Mouse (Mus musculus) heart, embryonic 16.5 days (tissue): ENCODE measurements around the gene Aasdh. TPM values are rescaled to one million over a fixed set of nuclear protein-coding genes. Genes with fewer than 3 reads are reported as not detected.

Source experiments
- ATAC-seq: fragments of 200-750 bp; cut with Nextera tagmentation; replicated peaks from 2 replicates; pipeline ENCODE4 v1.8.0; 2017; ENCODE audit warnings: moderate number of reproducible peaks; ENCODE audit not compliant: insufficient read depth, low FRiP score; ENCODE audit errors: extremely low read depth
- H3K27ac ChIP-seq: fragments of 300-500 bp; sonication (generic); 2 replicates; pipeline ENCODE4 v1.5.1; 2014; ENCODE audit warnings: mild to moderate bottlenecking, low read length, control low read depth, moderate library complexity
- H3K27me3 ChIP-seq: fragments of 300-500 bp; sonication (generic); 2 replicates; pipeline ENCODE4 v1.6.1; 2014; ENCODE audit warnings: low read length, mixed read lengths; ENCODE audit not compliant: control insufficient read depth, insufficient read depth
- H3K36me3 ChIP-seq: fragments of 300-500 bp; sonication (generic); 2 replicates; pipeline ENCODE4 v1.6.1; 2014; ENCODE audit not compliant: control insufficient read depth, insufficient read depth
- H3K4me1 ChIP-seq: fragments of 300-500 bp; sonication (generic); 2 replicates; pipeline ENCODE4 v1.6.1; 2014; ENCODE audit warnings: low read length, mixed read lengths; ENCODE audit not compliant: control insufficient read depth, insufficient read depth
- H3K4me2 ChIP-seq: fragments of 300-500 bp; sonication (generic); 2 replicates; pipeline ENCODE4 v1.6.1; 2014; ENCODE audit warnings: low read depth, mild to moderate bottlenecking, control low read depth, low read length
- H3K4me3 ChIP-seq: fragments of 300-500 bp; sonication (generic); 2 replicates; pipeline ENCODE4 v1.5.1; 2014; ENCODE audit warnings: mild to moderate bottlenecking, control low read depth, low read length
- H3K9ac ChIP-seq: fragments of 300-500 bp; sonication (generic); 2 replicates; pipeline ENCODE4 v1.6.1; 2014; ENCODE audit warnings: low read length, control low read depth
- H3K9me3 ChIP-seq: fragments of 300-500 bp; sonication (generic); replicated peaks from 2 replicates; pipeline ENCODE4 v1.6.1; 2016; ENCODE audit warnings: low read length; ENCODE audit not compliant: control insufficient read depth
- WGBS: fragments of 180-500 bp; shearing (Covaris S2); extraction: QIAGEN DNeasy Blood & Tissue Kit; methylation state at CpG from one replicate; pipeline ENCODE4 v1.1.7; 2014; 5-methylcytosine and 5-hydroxymethylcytosine counted together
- polyA plus RNA-seq: library from polyadenylated mRNA; unstranded; fragments of >200 nt; fragmentation: Nextera tagmentation; extraction: Ambion mirVana; gene quantifications from 2 replicates; pipeline ENCODE4 v1.2.1, GENCODE M21; 2015

Gene Aasdh
- polyA plus RNA-seq, 1 experiment from 2014 or later: 22.3 TPM

DNA sequence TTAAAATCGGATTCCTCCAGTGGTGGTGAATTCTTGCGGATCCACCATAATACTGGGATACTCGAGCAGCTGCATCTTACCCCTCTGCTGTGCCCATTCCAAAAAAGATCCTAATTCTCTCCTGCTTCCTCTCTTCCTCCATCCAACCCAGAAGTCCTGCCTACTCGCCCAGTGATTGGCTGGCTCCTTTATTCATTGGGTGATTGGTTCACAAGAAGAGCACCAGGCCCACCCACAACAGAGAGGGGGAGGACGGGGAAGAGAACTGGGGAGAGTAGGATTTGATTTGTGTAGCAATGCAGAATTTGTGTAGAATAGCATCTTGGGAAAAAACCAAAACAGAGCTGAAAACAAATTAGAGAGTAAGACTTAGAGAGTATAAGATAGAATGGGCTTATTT lies 68.3 kb downstream of the Aasdh start:
- Histone ChIP-seq H3K4me3 (no peak overlapping the region), H3K9me3 (no peaks in the 10 kb centered on the region), H3K27me3 (no peaks in the 10 kb centered on the region), H3K36me3 (no peaks in the 10 kb centered on the region), H3K27ac (no peak overlapping the region), H3K4me2 (peak overlapping the region; percentile 18; the same call in 1 of the 2 replicates), H3K9ac (no peak overlapping the region), H3K4me1 (no peaks in the 10 kb centered on the region)
- WGBS: 60% methylated on average over 5 of the region's 5 CpGs
- no peak for ATAC-seq

DNA sequence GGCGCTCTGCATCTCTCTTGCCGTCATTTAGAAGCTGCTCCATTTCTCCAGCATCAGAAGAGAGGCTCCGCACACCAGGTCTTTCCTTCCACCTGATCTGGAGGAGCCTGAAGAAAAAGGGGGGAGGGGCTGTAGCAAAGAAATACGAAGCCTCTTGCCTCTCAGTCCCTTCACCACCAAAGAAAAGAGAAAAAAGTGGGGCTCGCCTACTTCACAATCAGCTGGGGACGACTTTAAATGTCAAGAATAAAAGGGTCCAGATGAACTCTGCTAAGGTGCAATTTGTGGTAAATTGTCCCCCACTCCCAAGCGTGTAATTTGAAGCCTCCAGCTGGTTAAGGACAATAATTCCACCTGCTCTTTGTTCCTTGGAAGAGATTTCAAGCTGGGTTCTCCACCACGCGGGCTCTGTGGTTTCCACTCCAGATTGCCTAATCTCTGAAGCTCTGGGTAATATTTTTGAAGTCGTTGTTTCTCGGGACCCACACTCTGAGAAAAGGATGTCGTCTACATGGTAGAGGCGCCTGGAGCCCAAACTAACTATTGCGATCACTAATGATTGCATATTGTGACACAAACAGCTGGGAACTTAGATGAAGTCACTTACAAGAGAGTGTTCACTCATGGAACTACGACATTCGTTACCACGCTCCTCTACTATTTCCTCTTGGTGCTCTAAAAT lies 72.6 kb downstream of the Aasdh start:
- Histone ChIP-seq H3K36me3 (no peaks in the 10 kb centered on the region), H3K27me3 (no peaks in the 10 kb centered on the region), H3K9ac (no peak overlapping the region), H3K4me1 (no peaks in the 10 kb centered on the region), H3K9me3 (no peaks in the 10 kb centered on the region), H3K4me2 (no peak overlapping the region), H3K27ac (no peak overlapping the region), H3K4me3 (no peak overlapping the region)
- ATAC-seq: no peak
- WGBS: 80% methylated on average over 17 of the region's 17 CpGs

DNA sequence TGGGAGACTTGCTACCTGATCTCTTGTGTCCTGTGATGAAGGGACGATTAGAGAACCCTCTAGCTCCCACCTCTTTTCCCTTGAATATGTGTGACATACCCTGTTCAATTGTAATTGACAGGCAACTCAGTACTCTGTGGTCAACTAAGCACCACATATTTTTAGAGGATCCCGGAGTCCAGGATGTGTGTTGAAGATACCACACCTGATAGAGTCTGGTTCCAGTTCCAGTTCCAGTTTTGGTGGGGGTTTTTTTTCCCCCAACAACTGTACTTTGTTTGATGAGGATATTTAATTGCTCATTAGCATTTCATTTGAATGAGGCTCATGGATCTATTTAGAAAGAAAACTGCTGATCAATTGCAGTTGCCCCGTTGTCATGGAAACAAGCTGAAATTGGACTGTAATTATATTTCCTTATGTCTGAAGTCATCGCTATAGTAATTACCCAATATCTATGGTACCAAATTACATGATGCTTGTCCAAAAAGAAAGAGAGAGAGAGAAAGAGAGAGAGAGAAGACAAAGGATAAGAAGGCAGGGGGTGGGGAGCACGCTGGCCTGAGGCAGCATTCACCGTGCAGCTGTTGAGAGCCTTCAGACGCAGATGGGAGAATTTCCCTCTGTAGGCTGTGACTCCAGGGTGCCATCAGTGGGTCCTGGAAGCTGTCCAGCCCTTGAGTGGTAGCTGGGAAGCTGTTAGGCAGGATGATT lies 76.6 kb downstream of the Aasdh start:
- no peaks in the 10 kb centered on the region for H3K36me3 ChIP-seq
- H3K4me2 ChIP-seq: no peak overlapping the region
- no peaks in the 10 kb centered on the region for H3K9me3 ChIP-seq
- no peak for ATAC-seq
- no peak overlapping the region for H3K4me3 ChIP-seq
- H3K9ac ChIP-seq: no peak overlapping the region
- WGBS: 83% methylated on average over 7 of the region's 7 CpGs
- no peaks in the 10 kb centered on the region for H3K4me1 ChIP-seq
- H3K27ac ChIP-seq: no peak overlapping the region
- H3K27me3 ChIP-seq: no peaks in the 10 kb centered on the region

Other genes starting within 250 kb of the Aasdh start
- 31.6 and 37.4 TPM in 2 replicates for gene C530008M17Rik, start 249.0 kb downstream of the Aasdh start, polyA plus RNA-seq
- 251 and 274 TPM in 2 replicates for gene Paics, start 45.8 kb upstream of the Aasdh start, polyA plus RNA-seq
- gene Ppat, start 46.1 kb upstream of the Aasdh start, polyA plus RNA-seq: 22.0 and 29.3 TPM in 2 replicates
- 51.9 and 53.8 TPM in 2 replicates for gene Srp72, start 69.2 kb upstream of the Aasdh start, polyA plus RNA-seq
- gene Arl9, start 98.5 kb upstream of the Aasdh start, polyA plus RNA-seq: 0.31 TPM in 1 of 2 replicates, not detected in the other
- 0.14 TPM in 1 of 2 replicates, not detected in the other for gene Thegl, start 110.5 kb upstream of the Aasdh start, polyA plus RNA-seq
- 16.7 and 21.9 TPM in 2 replicates for gene Hopx, start 209.6 kb upstream of the Aasdh start, polyA plus RNA-seq